Mouse (Mus musculus): ENCODE measurements around the gene Plekhg5.

Gene Plekhg5

DNA sequence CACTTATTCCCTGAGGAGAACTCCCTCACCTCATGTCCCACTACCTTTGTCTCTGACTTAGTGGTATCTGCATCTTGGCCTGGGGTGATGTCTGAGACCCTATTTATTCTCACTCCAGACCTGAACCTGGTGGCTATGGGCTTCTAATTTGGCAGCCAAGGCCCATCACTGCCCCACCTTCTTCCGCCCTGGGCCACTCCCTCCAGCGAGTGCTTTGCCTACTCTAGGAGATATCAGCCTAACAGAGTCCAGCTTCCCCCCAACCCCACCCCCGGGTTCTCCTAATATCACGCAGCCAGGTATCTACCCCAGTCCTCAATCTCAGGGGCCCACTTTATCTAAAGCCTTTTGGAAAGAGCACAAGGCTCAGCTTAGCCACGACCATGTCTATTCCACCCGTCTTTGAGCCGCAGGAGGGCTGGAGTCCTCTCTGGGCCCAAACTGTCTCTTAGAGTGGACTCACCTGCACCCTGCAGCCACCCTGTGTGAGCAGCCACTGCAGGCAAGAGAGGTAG, 79.2 kb downstream of the Plekhg5 start:
- no peak for DNase-seq

DNA sequence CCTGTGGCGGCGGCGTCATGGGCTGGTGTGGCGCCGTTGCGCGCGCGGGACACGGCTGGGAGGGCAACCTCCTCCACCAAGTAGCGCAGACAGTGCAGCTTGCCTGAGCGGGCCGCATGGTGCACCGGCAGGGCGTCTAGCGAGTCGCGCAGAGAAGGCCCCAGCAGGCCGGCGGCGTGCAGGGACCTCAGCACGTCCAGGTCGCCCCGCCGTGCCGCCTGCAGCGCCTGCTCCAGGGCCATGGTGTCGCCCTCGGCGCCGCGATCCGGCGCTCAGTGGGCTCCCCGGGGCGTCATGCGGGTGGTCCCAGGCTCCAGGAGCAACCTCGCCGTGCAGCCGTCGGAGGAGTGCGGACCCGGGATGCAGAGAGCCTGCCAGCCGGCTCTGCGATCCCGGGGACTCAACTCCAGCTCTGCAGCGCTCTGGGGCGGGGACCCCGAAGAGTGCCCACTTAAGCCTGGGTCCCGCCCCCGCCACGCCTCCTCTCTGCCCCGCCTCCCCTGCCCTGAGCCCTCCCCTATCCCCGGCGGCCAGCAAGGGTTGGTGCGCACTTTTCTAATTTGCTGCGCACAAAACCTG, 79.8 kb downstream of the Plekhg5 start, which contains the start of gene Espn:
TSS of gene Espn (minus strand) at position 406 of the 579 bp plus-strand sequence.
- DNase-seq = peak in 1 of 2 experiments; percentile 80

DNA sequence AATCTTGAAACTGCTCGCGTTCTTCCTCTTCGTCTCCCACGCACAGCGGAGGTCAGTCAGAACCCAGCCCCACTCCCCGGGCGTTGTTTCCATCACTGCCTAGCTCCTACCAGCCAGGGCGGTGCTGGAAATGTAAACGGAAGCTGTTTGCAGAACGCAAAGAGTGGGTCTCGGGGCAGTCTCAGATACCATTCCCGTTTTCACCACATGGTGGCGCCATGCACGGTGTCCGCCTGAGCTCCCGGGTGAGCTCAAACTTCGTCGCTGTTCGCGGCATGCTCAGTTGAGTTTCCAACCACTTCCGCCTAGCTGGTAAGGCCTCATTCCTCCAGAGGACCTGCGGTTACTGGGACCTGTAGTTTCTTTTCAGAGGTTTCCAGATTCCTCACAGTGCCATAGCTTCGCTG, 81.5 kb downstream of the Plekhg5 start:
- peak; percentile 83 to 94 for DNase-seq

DNA sequence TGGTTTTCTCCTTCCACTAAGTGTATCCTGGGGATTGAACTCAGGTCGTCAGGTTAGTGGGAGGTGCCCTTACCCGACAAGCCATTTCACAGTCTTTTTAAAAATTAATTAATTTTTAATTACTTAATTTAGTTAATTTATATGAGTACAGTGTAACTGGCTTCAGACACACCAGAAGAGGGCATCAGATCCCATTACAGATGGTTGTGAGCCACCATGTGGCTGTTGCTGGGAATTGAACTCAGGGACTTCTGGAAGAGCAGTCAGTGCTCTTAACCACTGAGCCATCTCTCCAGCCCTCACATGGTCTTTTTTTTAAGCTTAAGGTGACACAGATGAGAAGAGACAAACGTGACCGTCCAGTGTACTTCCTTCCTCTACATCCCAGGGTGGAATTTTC, 82.7 kb downstream of the Plekhg5 start:
- no peak for DNase-seq

DNA sequence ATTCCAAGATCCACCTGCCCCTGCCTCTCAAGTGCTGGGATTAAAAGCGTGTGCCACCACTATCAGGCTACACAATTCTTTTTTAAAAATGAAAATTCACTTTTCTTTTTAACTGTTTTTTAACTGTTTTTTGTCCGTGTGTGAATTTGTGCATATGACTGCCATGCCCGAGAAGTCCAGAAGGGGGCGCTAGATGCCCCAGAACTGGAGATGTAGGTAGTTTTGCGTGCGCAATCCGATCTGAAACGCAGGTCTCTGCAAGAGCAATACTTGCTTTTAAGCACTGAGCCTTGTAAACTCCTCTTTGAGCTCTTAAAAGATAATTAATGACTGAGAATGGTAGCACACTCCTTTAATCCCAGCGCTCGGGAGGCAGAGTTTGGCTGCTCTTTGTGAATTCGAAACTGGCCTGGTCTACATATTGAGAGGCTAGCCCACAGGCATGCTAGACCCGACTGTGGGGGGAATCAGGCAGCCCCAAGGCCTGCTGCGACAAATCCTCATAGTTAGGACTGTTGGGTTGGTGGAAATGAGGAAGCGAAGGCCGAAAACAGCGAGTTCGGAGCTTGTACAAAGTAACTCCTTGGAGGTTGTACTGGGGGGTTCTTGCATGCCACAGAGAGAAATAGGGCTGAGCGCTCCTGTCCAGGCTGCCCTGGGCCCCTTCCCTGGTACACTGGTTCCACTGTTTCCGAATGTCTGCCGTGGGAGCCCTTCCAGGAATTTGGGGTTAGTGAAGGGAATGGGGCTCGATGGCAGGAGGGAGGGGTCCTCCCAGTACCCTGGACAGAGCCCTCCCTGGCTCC, 85.7 kb downstream of the Plekhg5 start:
- DNase-seq = peak; percentile 36 to 73

DNA sequence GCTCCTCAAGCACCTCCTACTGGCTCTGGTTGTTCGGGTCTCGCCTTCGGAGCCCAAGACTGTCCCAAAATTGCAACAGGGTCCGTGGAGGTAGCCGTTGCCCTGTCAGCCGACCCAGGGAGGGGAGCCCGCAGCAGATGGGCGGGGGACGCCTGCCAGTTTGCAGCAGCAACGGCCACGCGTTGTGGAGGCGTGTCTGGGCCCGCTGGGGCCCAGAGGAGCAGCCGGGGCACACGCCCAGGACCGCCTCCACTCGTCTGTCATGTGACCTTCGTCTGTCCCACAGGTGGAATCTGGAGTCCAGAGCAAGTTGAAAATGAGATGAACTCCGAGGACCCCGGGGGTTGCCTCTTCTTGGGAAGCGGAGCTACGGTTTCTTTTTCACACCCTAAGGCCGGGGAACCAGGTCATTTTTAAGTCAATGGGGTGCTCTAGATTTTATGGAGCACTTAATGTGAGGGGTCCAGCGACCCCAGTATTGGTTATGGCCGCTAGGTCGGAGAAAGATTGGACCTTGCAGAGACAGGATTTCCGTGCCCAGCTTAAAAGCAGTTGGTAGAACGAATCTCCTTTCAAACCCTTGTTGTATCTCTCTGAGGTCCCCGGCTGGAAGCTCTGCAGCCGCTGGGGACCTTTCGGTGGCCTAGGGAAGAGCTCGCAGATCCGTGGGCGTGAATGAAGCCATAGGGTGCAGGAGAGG, 86.4 kb downstream of the Plekhg5 start, which contains the start of gene Hes2:
TSS of gene Hes2 (plus strand) at position 283 of the 700 bp plus-strand sequence.
- peak; percentile 53 to 72 for DNase-seq

DNA sequence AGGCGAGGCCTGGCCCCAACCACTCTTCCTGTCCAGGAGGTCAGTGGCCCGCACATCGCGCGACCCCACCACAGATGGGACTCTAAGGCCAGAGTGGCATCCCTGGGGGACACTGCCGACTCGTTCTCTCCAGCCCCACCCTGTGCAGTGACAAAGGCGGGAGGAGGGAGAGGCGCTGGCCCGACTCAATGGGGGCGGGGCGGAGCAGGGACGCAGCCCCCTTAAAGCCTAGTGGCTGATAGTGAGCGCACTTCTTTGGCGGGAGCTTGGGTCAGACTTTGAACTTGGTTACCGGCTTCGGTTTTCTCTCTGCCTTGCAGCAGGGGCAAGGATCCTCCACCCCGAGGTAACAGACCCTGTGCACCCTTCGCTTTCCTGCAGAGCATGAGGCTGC, 87.0 kb downstream of the Plekhg5 start:
- DNase-seq = peak; percentile 30 to 59

DNA sequence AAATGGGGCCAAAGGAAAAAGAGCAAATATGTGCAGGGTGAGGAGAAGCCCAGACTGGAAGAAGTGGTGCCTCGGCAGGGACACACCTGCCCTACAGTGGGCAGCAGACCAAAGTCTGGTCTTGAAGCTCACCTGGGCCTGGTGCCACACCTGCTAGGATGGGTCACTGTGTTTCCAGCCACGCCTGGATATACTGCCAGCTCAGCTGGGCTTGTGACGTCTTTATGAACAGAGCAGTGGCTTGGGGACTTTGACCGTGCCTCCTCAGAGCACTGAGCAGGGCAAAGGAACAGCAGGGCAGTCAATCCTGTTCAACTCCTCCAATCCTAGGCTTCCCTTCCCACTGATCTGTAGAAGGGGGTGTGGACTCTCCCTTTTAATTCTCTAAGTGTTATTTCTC, 88.5 kb downstream of the Plekhg5 start:
- DNase-seq = peak; percentile 80 to 87

DNA sequence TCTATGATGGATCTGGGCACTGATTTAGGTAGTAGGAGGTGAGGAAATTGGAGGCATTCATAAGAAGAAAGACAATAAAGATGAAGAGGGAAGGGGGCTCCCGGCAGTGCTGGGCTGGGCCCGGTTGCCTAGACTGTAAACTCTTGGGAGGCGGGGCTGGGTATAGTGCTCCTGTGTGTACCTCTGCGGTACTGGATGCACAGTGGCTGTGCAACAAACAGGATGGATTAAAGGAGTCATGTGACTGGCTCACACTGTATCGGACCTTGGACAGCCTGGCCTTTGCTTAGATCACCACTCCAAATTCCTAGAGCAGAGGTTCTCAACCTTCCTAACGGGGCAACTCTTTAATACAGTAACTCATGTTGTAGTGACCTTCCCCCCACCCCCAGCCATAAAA, 89.3 kb downstream of the Plekhg5 start:
- DNase-seq = peak; percentile 60 to 76

DNA sequence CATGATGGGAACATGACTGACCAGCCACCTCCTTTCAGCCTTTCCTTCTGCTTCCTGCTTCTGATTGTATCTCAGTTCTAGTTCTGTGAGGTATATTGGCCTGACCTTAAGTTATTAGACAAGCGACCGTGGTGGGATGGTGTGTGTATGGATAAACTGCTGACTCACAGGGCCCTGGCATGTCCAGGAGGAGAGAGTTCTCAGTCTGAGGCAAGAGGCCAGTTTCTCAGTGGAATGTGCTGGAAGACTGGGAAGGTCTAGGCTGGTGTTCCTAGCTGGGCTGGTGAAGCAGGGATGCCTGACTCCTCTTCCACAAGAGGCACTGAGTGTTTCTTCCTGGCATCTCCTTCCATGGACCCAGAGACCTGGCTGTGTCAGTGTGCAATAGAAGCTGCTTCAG, 90.5 kb downstream of the Plekhg5 start:
- no peak for DNase-seq
